ENCODE assay signal across 8 mouse cellular contexts in the genomic region with DNA sequence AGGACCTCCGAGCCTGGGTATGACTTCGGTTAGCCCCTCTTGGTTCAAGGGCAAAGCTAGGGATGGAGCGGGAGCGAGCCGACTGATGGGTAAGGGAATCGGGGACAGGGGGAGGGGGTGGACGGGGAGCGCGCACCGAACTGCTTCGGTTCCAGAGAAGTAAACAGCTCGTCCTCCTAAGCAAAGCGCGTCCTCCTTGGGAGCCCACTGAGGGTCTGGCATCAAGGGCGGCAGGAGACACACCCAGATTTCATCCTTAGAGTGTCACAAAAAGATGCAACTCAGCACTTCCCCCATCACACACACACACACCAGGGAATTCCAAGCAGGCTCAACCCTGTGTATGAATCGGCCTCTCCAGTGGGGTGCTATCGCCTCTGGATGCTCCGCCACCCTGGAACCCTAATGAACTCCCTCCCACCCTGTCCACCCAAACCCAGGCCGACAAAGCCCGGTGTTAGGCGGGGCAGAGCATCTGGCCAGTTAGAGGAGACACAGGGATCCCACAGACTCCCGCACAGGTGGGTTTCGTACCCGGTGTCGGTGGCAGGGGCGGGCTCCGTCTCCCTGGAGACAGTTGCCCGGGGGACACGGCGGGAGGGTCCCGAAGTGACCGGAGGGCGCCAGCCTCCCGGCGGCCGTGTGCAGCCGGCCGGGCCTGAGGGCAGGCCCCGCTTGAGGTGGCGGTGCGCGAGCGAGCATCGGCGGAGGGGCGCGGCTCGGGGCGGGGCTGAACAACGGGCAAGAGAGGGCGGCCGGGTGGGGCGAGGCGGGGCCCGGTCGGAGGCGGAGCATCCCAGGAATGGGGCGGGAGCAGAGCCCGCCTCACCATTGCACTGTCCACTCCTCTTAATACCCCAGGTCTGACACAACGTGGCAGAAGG. TPM values are rescaled to one million over a fixed set of nuclear protein-coding genes. Genes with fewer than 3 reads are reported as not detected.
DNase-seq lines count a peak whose midpoint lies in the region; ATAC-seq lines count a peak whose summit lies in the region.

No protein-coding gene starts in this region.

- peak overlapping the region; percentile 65 for H3K4me3 ChIP-seq in intestine, embryonic 16.5 days (ENCODE audit: low read length)

- peaks cover 18% of the 10 kb centered on the region for H3K27me3 ChIP-seq in intestine, embryonic 16.5 days (replicated peaks; ENCODE audit: control insufficient read depth, insufficient read depth, low read length)

- intact Hi-C loops in left cerebral cortex, postnatal 4 days (cut with DNase I), result no loop called here

- peaks cover 10% of the 10 kb centered on the region for H3K4me1 ChIP-seq in intestine, embryonic 16.5 days (ENCODE audit: control insufficient read depth, insufficient read depth, low read length)

- WGBS in intestine, embryonic 16.5 days, result 2% methylated on average over 60 of the region's 60 CpGs

- ATAC-seq in intestine, embryonic 16.5 days, result peak; percentile 96
- no peak for ATAC-seq in CD4-positive, CD25-positive, alpha-beta regulatory T cell, adult 4 months

- DNase-seq in adrenal gland, postnatal 14 days, result peak; percentile 91
- peak; percentile 52 for DNase-seq in embryo, embryonic 11.5 days (ENCODE audit: low read depth, low spot score)
- peak; percentile 78 to 83 for DNase-seq in gastrocnemius, postnatal 4 days (ENCODE audit: low spot score in 2 of 2)
- DNase-seq in left cerebral cortex, postnatal 4 days, result peak; percentile 82
- DNase-seq in mesoderm, embryonic 11.5 days (ENCODE audit: low read depth, low spot score), result peak; percentile 76
- peak; percentile 80 for DNase-seq in right cerebral cortex, postnatal 25 days

- no peaks in the 10 kb centered on the region for H3K9me3 ChIP-seq in intestine, embryonic 16.5 days (ENCODE audit: control insufficient read depth, low read length)

- no peak overlapping the region for H3K27ac ChIP-seq in intestine, embryonic 16.5 days (ENCODE audit: low read length)

- H3K36me3 ChIP-seq in intestine, embryonic 16.5 days (ENCODE audit: control insufficient read depth, insufficient read depth, low read length), result no peaks in the 10 kb centered on the region; the same call in 1 of the 2 replicates

- peak overlapping the region; percentile 68 for H3K9ac ChIP-seq in intestine, embryonic 16.5 days (ENCODE audit: low read depth, low read length)

- peak overlapping the region; percentile 98 for H3K4me2 ChIP-seq in intestine, embryonic 16.5 days (ENCODE audit: low read depth, low read length)

RNA-seq across cellular contexts. Expression of a gene that starts 26.8 kb away (rescaled TPM):
- 4.4 and 19.1 TPM in 2 replicates for total RNA-seq in adrenal gland, postnatal 14 days (2021)
- total RNA-seq in gastrocnemius, postnatal 4 days (2021), result 10 to 100 TPM in 1 of 2 experiments, 1 to 10 TPM in 1; 8.7 to 11.7 TPM
- polyA plus RNA-seq in intestine, embryonic 16.5 days (2015; fragmentation: Nextera tagmentation; extraction: Ambion mirVana), result 4.8 and 5.2 TPM in 2 replicates
- 10 to 100 TPM; 46.2 to 53.7 TPM for total RNA-seq in left cerebral cortex, postnatal 4 days (2021)
- 100 to 1,000 TPM; 102 to 179 TPM for polyA plus RNA-seq in CD4-positive, CD25-positive, alpha-beta regulatory T cell, adult 4 months (2017; shearing (Covaris generic))
